Mouse (Mus musculus) forebrain, embryonic 11.5 days (tissue): ENCODE measurements at regions not wholly inside any gene's neighbourhood (a gene's known extent, or its start where the extent isn't known, plus 50 kb on each side); places are given as distances from the start of the nearest gene placed in this dataset.

Experiments
- ATAC-seq: fragments of 200-750 bp; cut with Nextera tagmentation; replicated peaks from 2 replicates; pipeline ENCODE4 v1.8.0; 2017; ENCODE audit warnings: moderate TSS enrichment; ENCODE audit not compliant: low FRiP score
- DNase-seq: peaks from one replicate; pipeline ENCODE4 v3.0.0-alpha.2; 2017; ENCODE audit warnings: low spot score
- H3K27ac ChIP-seq: fragments of 300-500 bp; sonication (generic); 2 replicates; pipeline ENCODE4 v1.5.1; 2014; ENCODE audit warnings: low read depth, low read length
- H3K27me3 ChIP-seq: fragments of 300-500 bp; sonication (generic); 2 replicates; pipeline ENCODE4 v1.6.1; 2014; ENCODE audit warnings: mild to moderate bottlenecking, low read length, mixed read lengths; ENCODE audit not compliant: control insufficient read depth, insufficient read depth
- H3K36me3 ChIP-seq: fragments of 300-500 bp; sonication (generic); 2 replicates; pipeline ENCODE4 v1.6.1; 2014; ENCODE audit warnings: mild to moderate bottlenecking, low read length, moderate library complexity, mixed read lengths; ENCODE audit not compliant: control insufficient read depth, insufficient read depth
- H3K4me1 ChIP-seq: fragments of 300-500 bp; sonication (generic); replicated peaks from 2 replicates; pipeline ENCODE4 v1.6.1; 2014; ENCODE audit warnings: low read length, mixed read lengths; ENCODE audit not compliant: control insufficient read depth, insufficient read depth
- H3K4me2 ChIP-seq: fragments of 300-500 bp; sonication (generic); 2 replicates; pipeline ENCODE4 v1.6.1; 2014; ENCODE audit warnings: low read depth, mild to moderate bottlenecking, low read length, moderate library complexity, mixed read lengths; ENCODE audit not compliant: severe bottlenecking
- H3K4me3 ChIP-seq: fragments of 300-500 bp; sonication (generic); 2 replicates; pipeline ENCODE4 v1.5.1; 2014; ENCODE audit warnings: low read depth, low read length
- H3K9ac ChIP-seq: fragments of 300-500 bp; sonication (generic); 2 replicates; pipeline ENCODE4 v1.6.1; 2014; ENCODE audit warnings: low read length
- H3K9me3 ChIP-seq: fragments of 300-500 bp; sonication (generic); 2 replicates; pipeline ENCODE4 v1.6.1; 2016; ENCODE audit warnings: low read length, mixed read lengths; ENCODE audit not compliant: control insufficient read depth
- WGBS: fragments of 180-500 bp; shearing (Covaris S2); extraction: QIAGEN DNeasy Blood & Tissue Kit; methylation state at CpG from one replicate; pipeline ENCODE4 v1.1.7; 2014; 5-methylcytosine and 5-hydroxymethylcytosine counted together

DNA sequence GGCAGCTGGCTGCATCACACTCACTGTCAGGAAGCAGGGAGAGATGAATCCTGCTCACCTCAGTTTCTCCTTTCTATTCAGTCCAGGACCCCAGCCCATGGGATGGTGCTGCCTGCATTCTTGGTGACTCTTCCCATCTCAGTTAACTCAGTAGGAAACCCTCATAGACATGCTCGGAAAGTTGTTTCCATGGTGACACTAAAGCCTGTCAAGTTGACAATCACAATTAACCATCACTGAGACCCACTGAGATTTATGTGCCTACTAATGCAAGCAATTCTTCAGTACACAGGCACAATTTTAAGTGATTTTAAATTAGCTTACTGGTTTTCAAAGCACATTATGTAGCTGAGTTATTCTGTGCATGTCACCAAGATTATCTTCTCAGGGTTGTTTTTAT, 83.8 kb upstream of the Slc35f3 start:
- ATAC-seq (no peak), DNase-seq (no peak)
- Histone ChIP-seq H3K4me1 (no peaks in the 10 kb centered on the region), H3K9me3 (no peaks in the 10 kb centered on the region), H3K27ac (no peak overlapping the region), H3K27me3 (no peaks in the 10 kb centered on the region), H3K9ac (no peak overlapping the region), H3K4me2 (no peak overlapping the region), H3K36me3 (no peaks in the 10 kb centered on the region), H3K4me3 (no peak overlapping the region)
- WGBS, result 30% methylated on average over 1 of the region's 1 CpGs

- Histone ChIP-seq H3K9me3 (no peaks in the 10 kb centered on the region), H3K27me3 (no peaks in the 10 kb centered on the region), H3K4me2 (no peak overlapping the region), H3K4me3 (no peak overlapping the region), H3K36me3 (no peaks in the 10 kb centered on the region), H3K27ac (no peak overlapping the region), H3K9ac (no peak overlapping the region), H3K4me1 (no peaks in the 10 kb centered on the region)
- 78% methylated on average over 5 of the region's 5 CpGs for WGBS
- no peak for ATAC-seq
- DNase-seq, result no peak
Measured at GRCm38 (mm10) chr8:126216391-126216790, 82.0 kb upstream of the Slc35f3 start.

- Histone ChIP-seq H3K4me3 (no peak overlapping the region), H3K9me3 (no peaks in the 10 kb centered on the region), H3K4me1 (no peaks in the 10 kb centered on the region), H3K27me3 (no peaks in the 10 kb centered on the region), H3K4me2 (no peak overlapping the region), H3K36me3 (no peaks in the 10 kb centered on the region), H3K27ac (no peak overlapping the region), H3K9ac (no peak overlapping the region)
- WGBS, result 44% methylated on average over 1 of the region's 1 CpGs
- ATAC-seq (no peak), DNase-seq (peak; percentile 54)
Measured at GRCm38 (mm10) chr8:126221631-126222030, 76.7 kb upstream of the Slc35f3 start.

- Histone ChIP-seq H3K4me3 (no peak overlapping the region), H3K9me3 (no peaks in the 10 kb centered on the region), H3K36me3 (no peaks in the 10 kb centered on the region), H3K27ac (no peak overlapping the region), H3K4me2 (no peak overlapping the region), H3K27me3 (no peaks in the 10 kb centered on the region), H3K9ac (no peak overlapping the region), H3K4me1 (no peaks in the 10 kb centered on the region)
- 90% methylated on average over 1 of the region's 1 CpGs for WGBS
- ATAC-seq, result no peak
- DNase-seq, result no peak
Measured at GRCm38 (mm10) chr8:126231801-126232200, 66.6 kb upstream of the Slc35f3 start.

- ATAC-seq (no peak), DNase-seq (no peak)
- Histone ChIP-seq H3K27me3 (no peaks in the 10 kb centered on the region), H3K9me3 (no peaks in the 10 kb centered on the region), H3K36me3 (no peaks in the 10 kb centered on the region), H3K4me2 (no peak overlapping the region), H3K9ac (no peak overlapping the region), H3K27ac (no peak overlapping the region), H3K4me3 (no peak overlapping the region), H3K4me1 (no peaks in the 10 kb centered on the region)
- WGBS, result 47% methylated on average over 7 of the region's 7 CpGs
Measured at GRCm38 (mm10) chr8:126232521-126232920, 65.8 kb upstream of the Slc35f3 start.

GRCm38 (mm10) chr8:126239684-126240083, 58.7 kb upstream of the Slc35f3 start:
- Histone ChIP-seq H3K36me3 (no peaks in the 10 kb centered on the region), H3K4me2 (no peak overlapping the region), H3K27me3 (no peaks in the 10 kb centered on the region), H3K9ac (no peak overlapping the region), H3K4me1 (no peaks in the 10 kb centered on the region), H3K4me3 (no peak overlapping the region), H3K27ac (no peak overlapping the region), H3K9me3 (no peaks in the 10 kb centered on the region)
- DNase-seq (no peak), ATAC-seq (no peak)

GRCm38 (mm10) chr8:126244321-126244720, 54.0 kb upstream of the Slc35f3 start:
- Histone ChIP-seq H3K27ac (no peak overlapping the region), H3K27me3 (no peaks in the 10 kb centered on the region), H3K36me3 (no peaks in the 10 kb centered on the region), H3K9ac (no peak overlapping the region), H3K4me2 (no peak overlapping the region), H3K9me3 (no peaks in the 10 kb centered on the region), H3K4me1 (no peaks in the 10 kb centered on the region), H3K4me3 (no peak overlapping the region)
- 69% methylated on average over 4 of the region's 4 CpGs for WGBS
- ATAC-seq, result no peak
- no peak for DNase-seq
